Mouse (Mus musculus) intestine, embryonic 16.5 days (tissue): Measurements from ENCODE around the gene Coro1a. TPM values are rescaled to one million over a fixed set of nuclear protein-coding genes. Genes with fewer than 3 reads are reported as not detected.
"Not testable (repeated sequence)": the region's sequence is repeated elsewhere in the genome, so short reads cannot be mapped to it uniquely, and the experiment has no call there.

Experiments
- ATAC-seq: fragments of 200-750 bp; cut with Nextera tagmentation; 2 replicates; pipeline ENCODE4 v1.8.0; 2017; ENCODE audit warnings: moderate TSS enrichment, moderate library complexity
- H3K27ac ChIP-seq: fragments of 300-500 bp; sonication (generic); 2 replicates; pipeline ENCODE4 v1.5.1; 2014; ENCODE audit warnings: mild to moderate bottlenecking, low read length
- H3K27me3 ChIP-seq: fragments of 300-500 bp; sonication (generic); replicated peaks from 2 replicates; pipeline ENCODE4 v1.6.1; 2014; ENCODE audit warnings: low read length, control low read depth, mixed read lengths; ENCODE audit not compliant: control insufficient read depth, insufficient read depth
- H3K36me3 ChIP-seq: fragments of 300-500 bp; sonication (generic); 2 replicates; pipeline ENCODE4 v1.6.1; 2014; ENCODE audit warnings: low read length, control low read depth; ENCODE audit not compliant: control insufficient read depth, insufficient read depth
- H3K4me1 ChIP-seq: fragments of 300-500 bp; sonication (generic); 2 replicates; pipeline ENCODE4 v1.6.1; 2014; ENCODE audit warnings: low read length, control low read depth, mixed read lengths; ENCODE audit not compliant: control insufficient read depth, insufficient read depth
- H3K4me2 ChIP-seq: fragments of 300-500 bp; sonication (generic); 2 replicates; pipeline ENCODE4 v1.6.1; 2014; ENCODE audit warnings: low read depth, low read length, control low read depth
- H3K4me3 ChIP-seq: fragments of 300-500 bp; sonication (generic); 2 replicates; pipeline ENCODE4 v1.5.1; 2014; ENCODE audit warnings: mild to moderate bottlenecking, low read length
- H3K9ac ChIP-seq: fragments of 300-500 bp; sonication (generic); 2 replicates; pipeline ENCODE4 v1.6.1; 2014; ENCODE audit warnings: low read depth, low read length
- H3K9me3 ChIP-seq: fragments of 300-500 bp; sonication (generic); 2 replicates; pipeline ENCODE4 v1.6.1; 2016; ENCODE audit warnings: low read length, control low read depth; ENCODE audit not compliant: control insufficient read depth
- WGBS: fragments of 180-500 bp; shearing (Covaris S2); extraction: QIAGEN DNeasy Blood & Tissue Kit; methylation state at CpG from one replicate; pipeline ENCODE4 v1.1.7; 2014; 5-methylcytosine and 5-hydroxymethylcytosine counted together
- polyA plus RNA-seq: library from polyadenylated mRNA; unstranded; fragments of >200 nt; fragmentation: Nextera tagmentation; extraction: Ambion mirVana; gene quantifications from 2 replicates; pipeline ENCODE4 v1.2.1, GENCODE M21; 2015

Coro1a gene
- polyA plus RNA-seq, 1 experiment from 2014 or later = 38.0 TPM

DNA sequence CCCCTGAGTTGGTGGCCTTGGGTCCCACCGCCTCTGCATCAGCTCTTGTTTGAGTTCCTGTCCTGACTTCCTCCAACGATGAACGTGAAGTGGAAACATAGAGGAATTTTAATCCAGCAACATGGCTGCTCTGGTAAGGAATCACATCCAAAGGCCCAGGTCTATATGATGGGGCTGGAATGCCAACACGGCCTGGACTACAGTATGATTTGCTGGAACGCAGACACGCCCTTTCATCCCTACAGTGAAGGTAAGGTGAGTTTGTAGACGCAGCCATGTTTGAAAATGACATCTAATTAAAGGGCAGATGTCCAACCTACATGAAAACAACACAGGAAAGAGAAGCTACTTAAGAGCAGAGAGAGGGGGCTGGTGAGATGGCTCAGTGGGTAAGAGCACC is 13.8 kb downstream of the Coro1a start:
- WGBS = 81% methylated on average over 7 of the region's 7 CpGs
- H3K36me3 ChIP-seq = peaks cover 8% of the 10 kb centered on the region; the same call in 1 of the 2 replicates
- H3K9me3 ChIP-seq = no peaks in the 10 kb centered on the region
- H3K4me2 ChIP-seq = no peak overlapping the region
- H3K27me3 ChIP-seq = no peaks in the 10 kb centered on the region
- peaks cover 14% of the 10 kb centered on the region for H3K4me1 ChIP-seq
- H3K27ac ChIP-seq = no peak overlapping the region
- H3K4me3 ChIP-seq = no peak overlapping the region
- no peak for ATAC-seq
- no peak overlapping the region for H3K9ac ChIP-seq

DNA sequence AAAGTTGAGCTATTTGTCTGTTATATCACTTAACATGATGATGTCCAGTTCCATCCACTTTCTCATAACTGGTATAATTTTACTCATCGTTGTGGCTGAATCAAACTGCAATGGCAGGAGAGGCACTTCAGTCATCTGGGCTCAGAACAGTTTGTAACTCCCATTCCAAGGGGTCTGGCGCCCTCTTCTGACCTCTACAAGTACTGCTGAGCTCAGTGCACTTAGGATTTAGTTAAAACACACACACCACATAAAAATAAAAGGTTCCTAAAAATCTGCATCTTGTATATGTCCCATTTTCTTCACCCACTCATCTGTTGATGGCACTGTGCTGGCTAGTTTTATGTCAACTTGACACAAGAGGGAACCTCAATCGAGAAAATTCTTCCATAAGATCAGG is 14.3 kb downstream of the Coro1a start:
- 26% methylated on average over 3 of the region's 3 CpGs for WGBS
- peaks cover 8% of the 10 kb centered on the region; the same call in 1 of the 2 replicates for H3K36me3 ChIP-seq
- no peak for ATAC-seq
- H3K27me3 ChIP-seq = no peaks in the 10 kb centered on the region
- H3K27ac ChIP-seq = no peak overlapping the region
- no peaks in the 10 kb centered on the region for H3K9me3 ChIP-seq
- no peak overlapping the region for H3K4me3 ChIP-seq
- no peak overlapping the region for H3K9ac ChIP-seq
- no peak overlapping the region for H3K4me2 ChIP-seq
- H3K4me1 ChIP-seq = peaks cover 14% of the 10 kb centered on the region

- H3K36me3 ChIP-seq = peaks cover 8% of the 10 kb centered on the region; the same call in 1 of the 2 replicates
- no peaks in the 10 kb centered on the region for H3K9me3 ChIP-seq
- no peak overlapping the region for H3K4me3 ChIP-seq
- no peak for ATAC-seq
- WGBS = 95% methylated on average over 26 of the region's 26 CpGs
- H3K9ac ChIP-seq = no peak overlapping the region
- no peak overlapping the region for H3K4me2 ChIP-seq
- H3K27me3 ChIP-seq = no peaks in the 10 kb centered on the region
- H3K27ac ChIP-seq = no peak overlapping the region
- peaks cover 14% of the 10 kb centered on the region for H3K4me1 ChIP-seq
Observed at GRCm38 (mm10) chr7:126692426-126692825, 15.2 kb downstream of the Coro1a start.

DNA sequence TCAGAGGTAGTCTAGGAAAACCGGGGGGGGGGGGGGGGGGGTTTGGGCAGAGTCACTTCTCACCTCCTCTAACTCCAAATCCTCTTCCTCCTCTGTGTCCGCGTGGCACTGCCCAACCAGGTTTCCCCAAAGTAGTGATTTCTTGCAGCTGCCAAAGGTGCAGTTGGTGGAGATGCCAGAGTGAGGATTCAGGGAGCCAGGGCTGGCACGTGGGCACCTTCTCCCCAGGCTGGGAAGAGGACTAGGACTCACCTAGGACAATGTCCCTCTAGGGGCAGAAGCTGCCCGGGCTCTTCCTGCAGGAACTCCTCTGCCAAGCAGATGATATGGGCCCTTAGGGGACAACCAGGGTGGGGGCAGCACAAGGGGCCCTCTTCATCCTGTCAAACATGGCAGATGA is 15.9 kb downstream of the Coro1a start:
- 73% methylated on average over 5 of the region's 5 CpGs for WGBS

DNA sequence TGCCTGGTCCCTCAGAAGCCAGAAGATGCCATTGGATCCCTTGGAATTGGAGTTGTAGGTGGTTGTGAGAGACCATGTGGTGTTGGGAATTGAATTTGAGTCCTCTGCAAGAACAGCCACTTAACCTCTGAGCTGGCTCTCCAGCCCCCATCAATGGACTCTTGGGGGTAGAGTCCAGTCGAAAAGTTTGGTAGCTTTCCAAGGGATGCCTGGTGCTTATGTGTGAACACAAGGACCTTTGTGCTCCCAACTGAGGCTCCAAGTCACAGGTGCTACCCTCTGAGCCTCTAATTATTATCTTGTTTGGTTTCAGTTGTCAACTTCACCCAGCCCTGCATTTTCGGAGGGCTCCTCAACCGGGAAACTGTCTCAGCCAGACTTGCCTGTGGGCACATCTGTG is 16.9 kb downstream of the Coro1a start:
- no peaks in the 10 kb centered on the region for H3K9me3 ChIP-seq
- WGBS = 88% methylated on average over 3 of the region's 3 CpGs

More for the DNA sequence above, 15.9 kb downstream of the Coro1a start:
- no peaks in the 10 kb centered on the region for H3K27me3 ChIP-seq
- no peak overlapping the region for H3K9ac ChIP-seq
- H3K4me3 ChIP-seq = no peak overlapping the region
- H3K36me3 ChIP-seq = peaks cover 8% of the 10 kb centered on the region; the same call in 1 of the 2 replicates
- no peak overlapping the region for H3K27ac ChIP-seq
- no peak overlapping the region for H3K4me2 ChIP-seq
- H3K9me3 ChIP-seq = no peaks in the 10 kb centered on the region
- H3K4me1 ChIP-seq = peaks cover 9% of the 10 kb centered on the region
- no peak for ATAC-seq

DNA sequence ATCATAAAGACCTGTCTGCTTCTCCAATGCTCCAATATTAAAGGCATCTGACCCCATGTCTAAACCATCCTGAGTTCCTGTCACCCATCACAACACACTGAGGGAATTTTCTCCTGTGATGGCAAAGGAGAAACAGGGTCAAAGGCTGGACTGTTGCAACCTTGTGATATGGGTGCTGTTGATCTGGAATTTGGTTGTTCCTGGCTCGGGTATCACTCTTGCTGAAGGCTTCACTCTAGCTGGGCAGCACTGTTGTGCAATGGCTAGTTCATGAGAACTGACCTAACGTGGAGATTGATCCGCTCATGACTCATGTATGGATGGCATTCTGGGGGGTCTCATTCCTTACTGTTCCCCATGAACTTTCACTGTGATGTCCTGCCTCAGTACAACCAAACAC is 18.6 kb downstream of the Coro1a start:
- WGBS = 77% methylated on average over 3 of the region's 3 CpGs

More for the DNA sequence above, 16.9 kb downstream of the Coro1a start:
- Histone ChIP-seq H3K9ac (no peak overlapping the region), H3K4me2 (no peak overlapping the region), H3K27ac (no peak overlapping the region), H3K36me3 (peaks cover 8% of the 10 kb centered on the region; the same call in 1 of the 2 replicates), H3K4me3 (no peak overlapping the region), H3K27me3 (no peaks in the 10 kb centered on the region), H3K4me1 (peaks cover 6% of the 10 kb centered on the region)
- ATAC-seq = no peak

DNA sequence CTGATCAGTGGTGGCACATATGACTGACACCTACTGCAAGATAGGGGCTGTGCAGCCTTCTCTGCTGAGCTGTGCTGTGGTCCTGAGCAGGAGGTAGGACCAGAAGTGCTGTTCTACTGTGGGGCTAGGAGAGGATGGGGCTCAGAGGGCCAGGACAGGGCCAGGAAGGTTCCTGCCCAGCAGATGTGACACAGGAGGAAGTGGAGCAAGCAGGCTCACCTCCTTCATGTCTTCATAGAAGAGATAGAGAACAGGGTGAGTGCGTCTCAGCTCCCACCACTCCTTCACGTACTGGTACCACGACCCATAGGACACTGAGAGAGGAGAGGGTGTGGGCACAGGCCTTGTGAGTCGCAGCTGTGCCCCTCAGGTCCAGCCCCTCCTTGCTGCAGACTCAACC is 19.4 kb downstream of the Coro1a start:
- not testable (repeated sequence) for H3K27ac ChIP-seq, H3K36me3 ChIP-seq, H3K4me3 ChIP-seq, H3K27me3 ChIP-seq, ATAC-seq, H3K9ac ChIP-seq, H3K4me1 ChIP-seq, H3K4me2 ChIP-seq, H3K9me3 ChIP-seq
- 73% methylated on average over 4 of the region's 4 CpGs for WGBS

More for the DNA sequence above, 18.6 kb downstream of the Coro1a start:
- Histone ChIP-seq H3K27ac (no peak overlapping the region), H3K4me1 (no peaks in the 10 kb centered on the region), H3K9ac (no peak overlapping the region), H3K9me3 (no peaks in the 10 kb centered on the region), H3K27me3 (no peaks in the 10 kb centered on the region), H3K36me3 (peaks cover 8% of the 10 kb centered on the region; the same call in 1 of the 2 replicates), H3K4me2 (no peak overlapping the region), H3K4me3 (no peak overlapping the region)
- no peak for ATAC-seq

DNA sequence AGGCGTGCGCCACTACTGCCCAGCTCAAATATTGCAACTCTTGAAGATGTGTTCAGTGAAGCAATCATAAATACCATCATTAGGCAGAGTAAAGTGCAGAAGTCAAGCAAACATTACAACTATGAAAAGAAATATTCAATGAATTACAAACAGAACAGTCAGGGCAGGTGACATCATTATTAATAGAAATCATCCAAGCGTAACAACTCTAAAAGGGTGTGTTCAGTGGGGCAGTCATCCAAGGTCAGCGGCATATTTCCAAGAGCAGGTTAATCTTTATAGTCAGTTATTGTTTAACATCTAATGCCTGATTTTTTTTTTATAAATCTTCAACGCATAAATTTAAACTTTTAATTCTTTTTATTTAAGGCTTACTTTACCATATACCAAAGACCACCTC is 26.4 kb downstream of the Coro1a start:
- H3K4me2 ChIP-seq = no peak overlapping the region
- no peaks in the 10 kb centered on the region for H3K27me3 ChIP-seq
- H3K27ac ChIP-seq = no peak overlapping the region
- H3K4me3 ChIP-seq = no peak overlapping the region
- ATAC-seq = peak; percentile 55; the same call in 1 of the 2 replicates
- 69% methylated on average over 5 of the region's 5 CpGs for WGBS
- H3K9me3 ChIP-seq = no peaks in the 10 kb centered on the region
- no peak overlapping the region for H3K9ac ChIP-seq
- no peaks in the 10 kb centered on the region for H3K4me1 ChIP-seq
- 0 out of 2 replicates have a peak, but pooled peaks cover 2% of the 10 kb centered on the region for H3K36me3 ChIP-seq

DNA sequence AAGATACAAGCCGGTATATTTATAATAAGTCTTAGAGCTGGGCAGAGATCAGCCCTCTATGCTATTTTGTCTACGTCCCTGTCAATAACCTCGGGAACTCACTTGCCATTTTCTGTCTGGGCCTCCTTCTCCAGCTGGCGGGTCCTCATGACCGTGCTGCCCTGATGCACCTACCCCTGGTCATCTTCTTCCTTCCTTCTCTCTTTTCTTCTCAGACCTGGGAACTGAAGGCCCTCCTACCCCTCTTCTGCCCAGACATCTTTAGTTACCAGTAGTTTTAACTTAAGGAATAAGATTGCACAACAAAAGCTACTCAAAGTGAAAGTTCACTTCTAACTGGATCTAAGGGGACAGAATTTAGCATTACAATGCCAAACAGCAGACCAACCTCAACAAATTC is 27.9 kb downstream of the Coro1a start:
- WGBS = 83% methylated on average over 5 of the region's 5 CpGs

More for the DNA sequence above, 27.9 kb downstream of the Coro1a start:
- Histone ChIP-seq H3K4me3 (no peak overlapping the region), H3K4me1 (no peaks in the 10 kb centered on the region), H3K9me3 (no peaks in the 10 kb centered on the region), H3K9ac (no peak overlapping the region), H3K27me3 (no peaks in the 10 kb centered on the region), H3K27ac (no peak overlapping the region), H3K4me2 (no peak overlapping the region), H3K36me3 (0 out of 2 replicates have a peak, but pooled peaks cover 2% of the 10 kb centered on the region)
- ATAC-seq = no peak
